Mouse (Mus musculus): ENCODE data around the gene Xxylt1.

The Xxylt1 gene

DNA sequence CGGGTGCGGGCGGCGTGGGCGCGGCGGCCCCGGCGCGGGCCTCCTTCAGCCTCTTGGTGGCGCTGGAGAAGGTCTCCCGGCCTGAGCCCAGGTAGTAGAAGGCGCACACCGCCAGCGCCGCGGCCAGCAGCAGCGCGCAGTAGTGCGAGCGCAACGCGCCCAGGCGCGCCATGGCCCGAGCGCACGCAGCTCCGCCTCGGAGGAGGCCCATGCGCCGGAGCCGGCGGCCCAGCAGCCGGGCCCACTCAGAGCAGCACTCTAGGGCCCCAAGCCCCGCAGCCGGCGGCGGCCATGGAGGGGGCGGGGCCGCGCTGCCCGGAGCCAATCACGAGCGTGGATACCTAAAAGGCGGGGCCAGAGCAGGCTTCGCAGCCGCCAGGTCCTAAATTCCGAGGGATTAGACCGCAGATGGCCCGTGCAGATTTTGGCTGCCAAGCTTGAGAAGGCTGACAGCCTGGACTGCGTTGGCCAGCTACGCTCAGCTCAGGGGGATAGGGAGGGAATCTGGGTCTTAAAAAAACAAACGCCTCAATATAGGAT is at the start of gene Xxylt1:
Gene Xxylt1, minus strand, starts transcription at position 308 of the 540 bp plus-strand sequence.
- DNase-seq (ENCODE audit: low spot score in 2 of 2) = peak; percentile 91 to 93

DNA sequence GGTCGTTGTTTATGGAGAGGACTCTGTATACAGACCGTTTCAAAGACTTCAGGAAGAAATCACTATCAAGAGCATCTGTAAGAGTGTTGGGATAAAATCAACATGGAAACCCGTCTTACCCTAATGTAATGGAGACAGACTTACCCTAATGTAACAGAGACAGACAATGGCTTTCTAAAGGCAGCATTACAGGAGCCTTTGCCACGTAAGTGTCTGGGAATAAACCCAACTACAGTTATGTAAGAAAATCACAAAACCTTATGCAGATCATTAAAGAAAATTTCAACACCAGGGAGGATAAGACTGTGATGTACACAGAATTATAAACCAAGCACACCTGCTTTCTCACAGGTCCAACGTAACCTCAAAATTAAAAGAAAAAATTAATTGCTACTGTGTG is 46.9 kb upstream of the Xxylt1 start:
- no peak for DNase-seq (ENCODE audit: low spot score in 2 of 2)

DNA sequence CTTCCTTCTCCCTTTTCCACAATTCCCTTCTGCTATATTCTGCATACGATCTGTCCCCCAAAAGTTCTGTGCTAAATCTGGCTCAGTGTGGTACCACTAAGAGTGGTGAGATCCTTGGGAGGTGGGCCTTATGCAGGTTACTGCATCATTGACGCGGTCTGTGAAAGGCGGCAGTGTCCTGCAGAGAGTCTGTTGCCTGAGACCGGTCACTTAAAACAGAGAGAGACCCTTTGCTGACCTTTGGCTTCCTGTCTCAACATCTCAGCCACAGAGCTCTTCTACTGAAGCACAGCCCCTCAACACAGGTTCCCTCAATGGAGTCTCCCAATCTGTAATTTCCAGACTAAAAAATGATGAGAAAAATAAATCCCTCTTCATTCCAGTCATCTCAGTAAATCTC is 43.8 kb upstream of the Xxylt1 start:
- DNase-seq (ENCODE audit: low spot score in 2 of 2) = no peak

DNA sequence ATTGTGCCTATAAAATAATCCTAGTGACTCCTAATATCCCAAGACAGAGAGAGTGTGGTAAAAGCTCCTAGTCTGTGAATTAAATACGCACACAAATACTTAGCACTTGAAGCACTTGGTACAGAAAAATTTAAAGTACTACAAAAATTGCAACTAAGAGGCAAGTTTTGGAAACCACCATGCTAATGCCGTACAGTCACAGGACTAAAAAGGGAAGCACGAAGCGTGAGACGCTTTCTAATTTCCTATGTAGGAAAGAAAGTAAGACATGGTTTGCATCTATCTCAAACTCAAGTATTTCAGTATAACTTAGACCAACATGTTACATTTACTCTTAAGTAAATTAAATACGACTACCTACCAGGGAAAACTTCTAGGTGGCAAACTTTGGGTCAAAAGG is 40.4 kb upstream of the Xxylt1 start:
- DNase-seq (ENCODE audit: low spot score in 2 of 2) = no peak

GRCm38 (mm10) chr16:31113596-31113995 is 32.4 kb upstream of the Xxylt1 start:
- DNase-seq (ENCODE audit: low spot score in 2 of 2) = no peak

GRCm38 (mm10) chr16:31101352-31101751 is 20.1 kb upstream of the Xxylt1 start:
- no peak for DNase-seq (ENCODE audit: low spot score in 2 of 2)

DNA sequence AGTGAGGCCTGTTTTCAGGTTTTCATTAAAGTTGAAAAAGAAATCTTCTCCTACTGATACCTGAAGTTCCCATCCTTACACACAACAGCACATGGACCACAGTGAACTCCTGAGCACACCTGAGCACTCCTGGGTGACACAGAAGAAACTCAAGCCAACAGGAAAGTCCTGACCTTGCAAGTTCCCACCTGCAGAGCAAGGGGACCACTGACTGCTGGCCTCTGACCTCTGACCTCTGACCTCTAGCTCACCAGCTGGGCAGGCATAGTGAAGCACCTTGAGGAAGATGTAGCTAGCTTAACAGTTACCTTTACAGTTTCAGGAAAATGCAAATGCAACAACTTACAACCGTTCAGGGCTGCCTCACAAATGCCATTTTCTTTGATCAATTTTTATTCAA is 18.7 kb upstream of the Xxylt1 start:
- DNase-seq (ENCODE audit: low spot score in 2 of 2) = no peak

- DNase-seq (ENCODE audit: low spot score in 2 of 2) = no peak
These were observed 12.8 kb upstream of the Xxylt1 start for GRCm38 (mm10) chr16:31094036-31094435.

DNA sequence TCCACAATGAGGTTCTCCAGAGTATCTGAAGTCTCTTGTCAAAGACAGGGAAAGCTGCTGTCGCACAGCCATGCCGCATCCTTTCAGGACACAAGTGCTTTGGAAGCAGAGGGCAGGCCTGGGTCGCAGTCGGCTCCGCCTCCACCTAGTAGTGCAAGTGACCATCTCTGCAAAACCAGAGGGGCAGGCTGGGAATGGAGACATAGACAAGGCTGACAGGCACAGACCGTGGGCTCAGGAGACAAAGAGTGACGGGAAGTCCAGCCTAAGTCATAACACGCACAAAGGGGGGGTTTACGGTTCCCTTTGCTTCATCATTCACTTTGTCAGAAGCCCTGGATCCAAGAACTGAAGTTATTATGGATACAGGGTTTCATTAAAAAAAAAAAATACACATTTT is 12.0 kb upstream of the Xxylt1 start:
- DNase-seq (ENCODE audit: low spot score in 2 of 2) = no peak

DNA sequence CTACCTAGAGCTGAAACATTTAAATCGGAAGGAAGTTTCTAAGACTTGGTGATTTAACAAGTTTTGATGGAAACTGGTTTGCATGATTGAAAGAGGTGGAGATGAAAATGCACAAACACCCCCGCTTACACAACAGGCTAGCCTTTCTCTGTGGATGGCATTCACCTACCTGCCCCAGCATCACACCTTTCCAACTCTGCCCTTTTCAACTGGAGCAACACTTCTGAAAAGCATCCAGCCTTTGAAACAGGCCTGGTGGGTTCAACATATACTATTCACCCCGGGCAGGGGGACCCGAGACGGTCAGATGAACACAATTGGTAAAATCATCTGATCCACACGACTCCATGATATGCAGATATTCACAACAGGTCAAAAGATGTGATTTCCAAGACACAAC is 659 bp upstream of the Xxylt1 start:
- DNase-seq (ENCODE audit: low spot score in 2 of 2) = no peak

GRCm38 (mm10) chr16:31080573-31081051 is 620 bp downstream of the Xxylt1 start:
- DNase-seq (ENCODE audit: low spot score in 2 of 2) = peak; percentile 70 to 74

GRCm38 (mm10) chr16:31077396-31077795 is 3.8 kb downstream of the Xxylt1 start:
- DNase-seq (ENCODE audit: low spot score in 2 of 2) = no peak

DNA sequence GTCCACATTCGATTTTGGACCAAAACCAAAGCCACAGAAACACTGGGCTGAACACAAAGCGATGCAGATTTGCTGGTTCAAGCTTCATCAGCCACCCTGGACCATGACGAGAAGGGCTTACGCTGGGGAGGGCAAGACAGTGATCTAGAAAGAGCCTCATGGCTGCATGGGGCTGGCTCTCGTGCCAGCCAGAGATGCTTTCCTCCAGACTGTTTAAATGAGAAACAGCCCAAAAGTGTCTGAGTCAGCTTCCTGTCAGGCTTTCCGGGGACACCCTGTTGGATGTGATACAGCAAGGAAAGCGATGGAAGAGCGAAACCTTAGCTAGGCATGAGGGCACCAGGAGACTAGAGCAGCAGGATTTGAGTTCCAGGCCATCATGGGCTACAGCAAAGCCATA is 4.8 kb downstream of the Xxylt1 start:
- DNase-seq (ENCODE audit: low spot score in 2 of 2) = no peak

DNA sequence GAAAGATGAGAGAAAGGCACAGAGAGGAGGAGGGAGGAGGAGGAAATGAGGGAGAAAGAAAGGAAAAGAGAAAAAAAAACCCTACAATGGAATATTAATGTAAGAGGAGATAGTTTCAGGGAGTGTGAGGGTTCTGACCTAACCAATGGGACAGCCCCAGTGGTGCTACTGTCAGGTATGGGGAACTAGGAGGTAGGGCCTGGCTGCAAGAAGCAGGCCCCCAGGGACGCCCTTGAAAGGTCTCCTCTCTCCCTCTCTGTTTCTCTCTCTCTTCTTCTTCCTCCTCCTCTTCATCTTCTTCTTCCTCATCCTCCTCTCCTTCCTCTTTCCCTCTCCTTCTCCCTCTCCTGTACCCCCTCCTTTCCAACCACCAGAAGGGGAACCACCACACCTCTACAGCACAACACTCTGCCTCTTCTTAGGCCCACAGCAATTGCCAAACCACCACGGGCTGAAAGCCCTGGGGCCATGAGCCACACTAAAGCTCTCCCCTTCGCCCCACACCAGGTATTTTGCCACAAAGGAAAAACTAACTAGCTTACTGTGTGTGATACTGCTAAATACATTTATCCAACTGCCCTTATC is 6.8 kb downstream of the Xxylt1 start:
- no peak for DNase-seq (ENCODE audit: low spot score in 2 of 2)

GRCm38 (mm10) chr16:31071731-31072130 is 9.5 kb downstream of the Xxylt1 start:
- no peak for DNase-seq (ENCODE audit: low spot score in 2 of 2)

GRCm38 (mm10) chr16:31070358-31071133 is 10.7 kb downstream of the Xxylt1 start:
- peak; percentile 76 to 85 for DNase-seq (ENCODE audit: low spot score in 2 of 2)

GRCm38 (mm10) chr16:31069211-31070166 is 11.7 kb downstream of the Xxylt1 start:
- DNase-seq (ENCODE audit: low spot score in 2 of 2) = no peak

- peak in 1 of 2 experiments; percentile 17 for DNase-seq (ENCODE audit: low spot score in 2 of 2)
These were observed 13.0 kb downstream of the Xxylt1 start for GRCm38 (mm10) chr16:31068280-31068679.

GRCm38 (mm10) chr16:31066344-31067098 is 14.7 kb downstream of the Xxylt1 start:
- no peak for DNase-seq (ENCODE audit: low spot score in 2 of 2)

DNA sequence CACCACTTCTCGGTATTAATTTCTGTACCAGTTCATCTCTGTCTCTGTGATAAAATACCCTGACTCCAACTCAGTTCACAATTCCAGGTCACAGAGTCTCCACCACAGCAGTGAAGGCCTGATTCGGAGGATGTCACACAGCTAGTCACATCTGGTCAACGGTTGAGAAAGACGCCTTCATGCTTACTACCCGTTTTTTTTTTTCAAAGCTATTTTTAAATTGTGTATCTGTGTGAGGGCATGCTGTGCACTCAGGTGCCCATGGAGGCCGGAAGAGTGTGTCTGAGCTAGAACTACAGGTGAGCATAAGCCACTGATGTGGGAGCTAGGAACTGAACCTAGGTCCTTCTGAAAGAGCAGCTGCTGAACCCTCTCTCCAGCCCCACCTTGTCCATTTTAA is 16.4 kb downstream of the Xxylt1 start:
- DNase-seq (ENCODE audit: low spot score in 2 of 2) = no peak

- no peak for DNase-seq (ENCODE audit: low spot score in 2 of 2)
These were observed 18.3 kb downstream of the Xxylt1 start for GRCm38 (mm10) chr16:31062918-31063317.
